Mouse (Mus musculus) heart, embryonic 15.5 days (tissue): ENCODE results near the gene Cpa5. TPM values are rescaled to one million over a fixed set of nuclear protein-coding genes. Genes with fewer than 3 reads are reported as not detected.

ENCODE experiments used
- polyA plus RNA-seq: library from polyadenylated mRNA; unstranded; fragments of >200 nt; fragmentation: Nextera tagmentation; extraction: Ambion mirVana; gene quantifications from 2 replicates; pipeline ENCODE4 v1.2.1, GENCODE M21; 2015

Gene Cpa5
- polyA plus RNA-seq, 1 experiment from 2014 or later = 0.58 TPM

Other genes starting within 250 kb of the Cpa5 start
- 36.1 and 42.4 TPM in 2 replicates for gene Zc3hc1, start 220.0 kb upstream of the Cpa5 start, polyA plus RNA-seq
- gene Klhdc10, start 209.1 kb upstream of the Cpa5 start, polyA plus RNA-seq = 14.8 and 19.5 TPM in 2 replicates
- gene Tmem209, start 101.2 kb upstream of the Cpa5 start, polyA plus RNA-seq = 19.8 and 26.5 TPM in 2 replicates
- 0.14 TPM in 1 of 2 replicates, not detected in the other for gene Ssmem1, start 101.2 kb upstream of the Cpa5 start, polyA plus RNA-seq
- gene Cpa2, start 69.4 kb upstream of the Cpa5 start, polyA plus RNA-seq = 2.1 and 3.9 TPM in 2 replicates
- gene Cpa4, start 42.6 kb upstream of the Cpa5 start, polyA plus RNA-seq = 1.6 and 2.4 TPM in 2 replicates
- gene Cpa1, start 28.2 kb downstream of the Cpa5 start, polyA plus RNA-seq = 3.2 and 5.0 TPM in 2 replicates
- 9.3 and 10.0 TPM in 2 replicates for gene Cep41, start 82.7 kb downstream of the Cpa5 start, polyA plus RNA-seq
- gene Mest, start 112.5 kb downstream of the Cpa5 start, polyA plus RNA-seq = 1,527 and 1,993 TPM in 2 replicates